Mouse (Mus musculus) T-helper 17 cell (primary cell): ENCODE data around the gene Acads.

Experiments used
- in situ Hi-C, 2 experiments: fragments of 300-600 bp; cut with MboI, MseI; formaldehyde crosslinking; loops; 1 replicate in 1 of 2; 2 replicates in 1 of 2; pipeline ENCODE4 v1.15.1; 2025; ENCODE audit warnings: high pct_unique_total_duplicates in 2 of 2

Gene Acads

GRCm38 (mm10) chr5:115126578-115127312 lies 7.6 kb upstream of the Acads start:
- in situ Hi-C loops, result loop anchor here (5.0 kb wide), 3 partner anchors 36 to 101 kb away; no protein-coding TSS in a partner anchor

GRCm38 (mm10) chr5:115125211-115125871 lies 6.2 kb upstream of the Acads start:
- in situ Hi-C loops, result loop anchor here (5.0 kb wide), 3 partner anchors 37 to 102 kb away; no protein-coding TSS in a partner anchor

GRCm38 (mm10) chr5:115124690-115125089 lies 5.5 kb upstream of the Acads start:
- in situ Hi-C loops, result loop anchor here (5.0 kb wide), 3 partner anchors 38 to 103 kb away; no protein-coding TSS in a partner anchor

DNA sequence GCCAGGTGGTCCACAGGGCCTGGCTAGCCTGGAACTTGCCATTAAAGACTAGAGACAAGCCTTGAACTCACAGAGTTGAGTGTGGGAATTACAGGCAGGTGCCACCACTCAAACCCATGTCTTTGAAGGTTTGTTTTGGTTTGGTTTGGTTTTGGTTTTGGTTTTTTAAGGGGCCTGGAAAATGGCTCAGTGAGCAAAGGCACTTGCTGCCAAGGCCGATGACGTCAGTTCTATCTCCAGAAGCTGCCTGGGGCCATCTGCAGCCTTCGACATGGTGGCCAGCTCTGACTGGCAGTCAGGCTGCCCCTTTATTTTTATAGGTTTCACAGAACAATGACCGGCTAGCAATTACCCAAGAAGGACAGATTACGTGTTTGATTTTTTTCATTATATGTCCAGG lies 1.8 kb upstream of the Acads start:
- in situ Hi-C loops, result no loop called here

DNA sequence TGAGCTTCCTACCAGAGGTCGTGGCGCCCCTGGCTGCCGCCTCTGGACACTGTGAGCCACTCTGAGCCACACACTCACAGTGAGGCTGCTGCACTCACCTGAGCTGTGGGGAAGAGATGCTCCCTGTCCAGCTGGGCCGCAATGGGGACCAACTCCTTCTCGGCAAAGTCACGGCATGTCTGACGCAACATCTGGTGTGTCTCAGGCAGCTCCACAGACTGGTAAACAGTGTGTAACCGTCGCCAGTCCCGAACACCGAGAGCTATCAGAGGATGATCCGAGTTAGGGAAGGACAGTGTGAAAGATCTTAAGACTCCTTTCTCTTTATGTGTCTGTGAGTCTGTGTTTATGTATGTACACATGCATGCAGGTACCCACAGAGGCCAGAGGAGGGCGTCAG lies 1.7 kb downstream of the Acads start:
- in situ Hi-C loops, result no loop called here

DNA sequence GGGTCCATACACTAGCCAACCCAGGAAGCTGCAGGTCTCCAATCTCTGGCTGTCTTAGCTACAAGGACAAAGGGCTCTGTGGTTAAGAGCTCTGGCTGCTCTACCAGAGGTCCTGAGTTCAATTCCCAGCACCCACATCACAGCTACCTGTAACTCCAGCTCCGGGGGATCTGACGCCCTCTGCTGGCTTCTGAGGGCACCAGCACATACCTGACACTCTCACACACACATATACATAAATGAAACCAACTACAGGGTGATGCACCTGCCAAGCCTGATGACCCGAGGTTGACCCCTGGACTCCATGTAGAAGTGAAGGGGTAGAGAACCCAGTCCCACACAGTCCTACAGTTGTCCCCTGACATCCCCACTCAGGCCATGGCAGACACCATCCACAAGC lies 2.7 kb downstream of the Acads start:
- in situ Hi-C loops, result no loop called here

GRCm38 (mm10) chr5:115114501-115114900 lies 4.6 kb downstream of the Acads start:
- in situ Hi-C loops, result no loop called here

GRCm38 (mm10) chr5:115113244-115113643 lies 5.9 kb downstream of the Acads start:
- in situ Hi-C loops, result no loop called here

DNA sequence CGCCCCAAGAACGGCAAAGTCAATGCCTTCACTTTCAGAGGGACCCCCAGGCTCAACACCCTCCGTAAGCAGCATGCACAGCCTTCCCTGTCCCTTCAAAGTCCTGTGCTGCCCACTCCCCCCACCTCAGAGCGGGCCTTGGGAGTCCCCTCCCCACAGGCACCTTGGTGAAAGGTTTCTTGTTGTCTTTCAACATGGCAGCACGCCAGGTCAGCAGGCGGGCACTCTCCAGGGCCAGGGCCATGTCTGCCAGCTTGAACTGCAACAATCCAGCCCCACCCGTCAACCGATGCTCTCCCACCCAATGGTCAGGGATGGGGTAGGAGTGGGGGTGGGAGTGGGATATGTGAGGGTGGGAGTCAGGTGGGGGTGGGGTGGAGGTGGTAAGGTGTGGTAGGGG lies 8.0 kb downstream of the Acads start:
- in situ Hi-C loops, result no loop called here

DNA sequence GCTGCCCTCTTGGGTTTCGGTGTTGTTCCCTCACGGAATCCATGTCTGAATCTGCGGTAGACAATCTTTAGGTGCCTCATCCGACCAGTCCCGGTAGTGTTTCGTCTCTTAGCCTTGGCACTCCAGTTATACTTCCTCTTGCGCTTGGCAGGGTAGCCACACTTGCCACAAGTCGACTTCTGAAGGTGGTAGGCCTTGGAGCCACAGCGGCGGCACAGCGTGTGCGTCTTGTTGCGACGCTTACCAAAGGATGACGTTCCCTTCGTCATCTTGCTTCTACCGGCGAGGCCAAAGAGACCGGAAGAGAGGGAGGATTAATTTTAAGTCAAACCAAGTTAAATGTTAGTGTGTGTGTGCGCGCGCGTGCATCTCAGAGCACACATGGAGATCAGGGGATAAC lies 15.9 kb downstream of the Acads start:
- in situ Hi-C loops, result loop anchor here (5.0 to 10.0 kb wide), 2 partner anchors 126 to 128 kb away; partner anchors contain the start of gene Hnf1a (in 1 of the 2)

GRCm38 (mm10) chr5:115102231-115102630 lies 16.9 kb downstream of the Acads start:
- in situ Hi-C loops, result loop anchor here (5.0 to 10.0 kb wide), 2 partner anchors 125 to 127 kb away; partner anchors contain the start of gene Hnf1a (in 1 of the 2)

GRCm38 (mm10) chr5:115100473-115100872 lies 18.7 kb downstream of the Acads start:
- in situ Hi-C loops, result loop anchor here (5.0 to 10.0 kb wide), 2 partner anchors 123 to 126 kb away; partner anchors contain the start of gene Hnf1a (in 1 of the 2)

- in situ Hi-C loops, result loop anchor here (5.0 to 10.0 kb wide), 2 partner anchors 123 to 125 kb away; partner anchors contain the start of gene Hnf1a (in 1 of the 2)
Measured at GRCm38 (mm10) chr5:115099991-115100390, 19.2 kb downstream of the Acads start.

GRCm38 (mm10) chr5:115099530-115099929 lies 19.6 kb downstream of the Acads start:
- in situ Hi-C loops, result no loop called here

GRCm38 (mm10) chr5:115098195-115098594 lies 21.0 kb downstream of the Acads start, which contains the start of gene Gm10401:
Gene Gm10401, minus strand, starts transcription at chr5:115098295.
- in situ Hi-C loops, result no loop called here

DNA sequence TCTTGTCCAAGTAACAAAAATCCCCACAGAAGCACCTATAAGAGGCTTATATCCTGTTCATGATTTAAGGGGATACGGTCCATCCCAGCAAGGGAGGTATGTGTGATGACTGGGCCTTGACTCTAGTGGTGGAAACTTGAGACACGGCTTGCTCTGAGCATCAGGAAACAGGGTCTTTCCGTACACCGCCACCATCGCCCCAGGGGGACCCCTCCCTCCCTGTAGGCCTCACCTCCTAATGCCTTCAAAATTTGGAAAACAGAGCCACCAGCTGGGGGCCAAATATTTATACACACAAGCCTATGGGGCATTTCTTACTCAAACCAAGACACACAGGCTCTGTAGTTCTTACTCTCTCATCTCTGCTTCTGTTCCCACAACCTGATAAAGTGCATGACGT lies 27.4 kb downstream of the Acads start:
- in situ Hi-C loops, result no loop called here

GRCm38 (mm10) chr5:115091015-115091414 lies 28.1 kb downstream of the Acads start:
- in situ Hi-C loops, result no loop called here

GRCm38 (mm10) chr5:115089592-115090268 lies 29.4 kb downstream of the Acads start:
- in situ Hi-C loops, result no loop called here

DNA sequence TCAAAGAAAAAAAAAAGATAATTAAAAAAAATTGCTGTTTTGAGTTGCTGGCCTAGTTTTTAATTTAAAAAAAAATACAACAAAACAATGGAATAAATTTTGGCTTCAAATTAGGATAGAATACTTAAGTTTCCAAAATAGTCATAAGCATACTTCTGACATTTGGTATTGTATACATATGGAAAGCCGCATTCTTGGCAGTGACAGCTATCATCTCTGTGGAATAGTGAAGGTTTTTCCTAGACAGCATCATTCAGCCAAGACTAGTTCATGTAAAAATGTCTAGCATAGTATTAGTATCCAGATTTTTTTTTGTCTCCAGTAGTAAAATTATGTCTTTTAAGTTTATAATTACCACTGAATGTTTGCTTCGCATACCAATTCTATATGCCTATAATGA lies 33.5 kb downstream of the Acads start:
- in situ Hi-C loops, result no loop called here

- in situ Hi-C loops, result no loop called here
Measured at GRCm38 (mm10) chr5:115083492-115083891, 35.7 kb downstream of the Acads start.

DNA sequence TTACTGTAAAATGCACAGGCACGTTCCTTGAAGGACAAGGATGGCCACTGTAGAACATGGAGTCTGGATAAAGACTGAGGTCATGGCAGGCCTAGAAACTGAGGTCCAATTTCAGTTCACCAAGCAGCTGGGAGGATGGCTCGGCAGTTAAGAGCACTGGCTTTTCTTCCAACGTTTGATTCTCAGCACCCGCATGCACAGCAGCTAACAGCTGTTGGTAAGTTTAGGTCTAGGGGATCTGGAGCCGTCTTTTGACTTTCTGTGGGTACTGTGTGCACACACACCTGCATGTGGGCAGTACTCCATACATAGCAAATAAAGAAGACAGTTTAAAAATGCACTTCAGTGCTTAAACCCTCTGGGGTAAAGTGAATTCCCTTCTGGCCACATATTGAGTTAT lies 37.5 kb downstream of the Acads start:
- in situ Hi-C loops, result no loop called here
